Mouse (Mus musculus): Measurements from ENCODE around the gene Cbfa2t3. TPM values are rescaled to one million over a fixed set of nuclear protein-coding genes. Genes with fewer than 3 reads are reported as not detected.
A peak's percentile ranks its signal among the peaks of the same experiment; 100 is the strongest.

Cbfa2t3 gene
- total RNA-seq, 2 experiments from 2014 or later: 12.0 to 14.3 TPM

DNA sequence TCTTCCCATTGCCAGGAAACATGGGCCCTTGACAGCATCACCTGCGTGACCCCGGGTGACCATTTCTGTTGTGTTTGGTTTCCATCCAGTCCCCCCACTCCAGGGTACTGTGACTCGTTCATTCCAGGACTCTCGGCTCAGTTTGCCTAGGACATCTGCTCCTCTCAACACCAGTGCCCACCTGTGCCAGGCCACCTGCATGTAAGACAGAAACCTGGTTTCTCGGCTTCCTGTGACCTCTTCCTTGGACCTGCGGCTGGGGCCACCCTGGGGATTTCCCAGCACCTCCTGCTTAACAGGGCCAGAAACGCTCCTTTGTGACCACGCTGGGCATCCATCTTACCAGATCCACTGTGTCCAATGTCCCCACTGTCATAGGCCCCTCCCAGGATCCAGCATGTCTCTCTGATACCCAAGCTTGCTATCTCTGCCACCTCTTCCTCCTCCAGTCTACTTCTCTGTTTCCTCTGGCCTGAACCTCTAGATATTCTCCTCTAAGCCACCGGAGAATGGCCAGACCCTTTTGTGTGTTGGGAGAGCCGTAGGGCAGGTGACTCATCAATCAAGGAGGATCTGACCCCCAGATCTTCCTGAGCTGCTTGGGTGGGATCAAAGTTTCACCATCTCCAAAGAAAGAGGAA lies 19.1 kb upstream of the Cbfa2t3 start:
- DNase-seq: no peak

- DNase-seq: no peak
These were observed 17.7 kb upstream of the Cbfa2t3 start for GRCm38 (mm10) chr8:122716566-122716965.

- no peak for DNase-seq
These were observed 14.2 kb upstream of the Cbfa2t3 start for GRCm38 (mm10) chr8:122713157-122713518.

- no peak for DNase-seq
These were observed 13.7 kb upstream of the Cbfa2t3 start for GRCm38 (mm10) chr8:122712411-122713156.

DNA sequence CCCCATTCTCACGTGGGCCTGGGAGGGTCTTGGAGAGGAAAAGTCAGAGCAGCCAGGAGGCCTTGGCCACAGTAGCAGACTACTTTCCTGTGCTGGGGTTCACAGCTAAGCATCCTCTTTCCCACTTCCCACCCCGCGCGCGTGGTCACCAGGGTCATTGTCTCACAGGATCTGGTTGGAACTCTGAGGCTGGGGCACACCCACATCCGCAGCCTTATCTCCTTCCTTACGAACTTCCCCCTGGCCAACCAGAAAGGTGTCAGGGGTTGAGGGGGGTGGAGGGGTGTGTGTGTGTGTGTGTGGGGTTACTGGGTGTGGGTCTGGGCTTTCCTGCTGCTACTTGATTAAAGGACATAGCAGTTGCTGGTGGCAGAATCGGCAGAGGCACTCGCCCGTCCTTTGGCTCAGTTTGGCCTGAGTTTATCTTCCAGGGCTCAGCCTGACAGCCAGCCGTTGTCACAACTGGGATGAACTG lies 13.0 kb upstream of the Cbfa2t3 start:
- peak; percentile 44 for DNase-seq

DNA sequence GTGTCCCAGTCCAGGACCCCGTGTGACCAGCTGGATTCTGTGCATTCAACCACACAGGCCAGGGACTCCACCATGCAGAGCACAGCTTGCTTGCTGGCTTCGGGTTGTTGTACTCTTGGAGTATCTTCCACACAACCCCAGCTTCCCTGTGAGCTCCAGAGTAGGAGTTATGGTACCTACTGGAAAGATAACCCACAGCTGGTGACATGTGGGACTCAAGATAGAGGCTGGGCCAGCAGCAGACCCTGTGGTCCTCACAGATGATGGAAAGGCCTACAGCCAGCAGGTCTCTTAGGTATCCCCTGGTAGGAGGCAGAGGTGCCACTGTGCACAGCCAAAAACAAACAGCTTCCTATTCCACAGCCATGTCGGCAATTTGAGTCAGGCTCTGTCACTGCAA lies 12.6 kb upstream of the Cbfa2t3 start:
- no peak for DNase-seq

DNA sequence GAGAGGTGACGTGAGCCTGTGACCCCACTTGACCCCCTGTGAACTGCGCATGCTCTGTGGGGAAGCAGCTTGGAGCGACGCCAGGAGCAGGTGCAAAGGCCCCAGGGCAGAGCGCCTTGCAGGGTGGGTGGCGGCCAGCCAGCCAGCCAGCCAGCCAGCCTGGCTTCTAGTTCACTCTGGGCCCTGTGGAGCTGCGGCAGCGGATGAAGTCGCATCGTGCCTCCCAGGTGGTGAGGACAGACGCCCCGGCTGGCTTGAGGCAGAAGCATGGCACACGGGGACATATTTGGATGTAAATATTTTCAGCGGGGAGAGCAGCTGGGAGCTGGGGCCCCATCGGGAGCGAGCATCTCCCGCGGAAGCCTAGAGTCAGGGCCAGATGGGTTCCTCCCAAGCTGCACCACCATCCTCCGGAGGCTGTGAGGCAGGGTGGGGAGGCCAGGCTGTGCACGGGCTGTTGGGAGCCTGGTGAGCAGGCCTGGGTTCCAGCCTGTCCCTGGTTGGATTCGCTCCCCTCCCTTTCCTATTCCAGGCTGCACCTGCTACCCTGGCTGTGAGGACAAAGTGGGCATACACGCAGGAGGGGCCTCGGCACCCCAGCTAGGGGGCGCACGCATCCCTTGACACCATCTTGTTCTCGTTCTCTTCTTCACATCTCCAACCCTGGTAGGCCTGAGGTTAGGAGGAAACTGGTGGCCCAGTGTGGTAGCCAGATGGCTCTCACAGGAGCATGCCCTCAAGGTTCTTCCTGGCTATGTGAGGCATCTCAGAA lies 10.6 kb upstream of the Cbfa2t3 start:
- no peak for DNase-seq

DNA sequence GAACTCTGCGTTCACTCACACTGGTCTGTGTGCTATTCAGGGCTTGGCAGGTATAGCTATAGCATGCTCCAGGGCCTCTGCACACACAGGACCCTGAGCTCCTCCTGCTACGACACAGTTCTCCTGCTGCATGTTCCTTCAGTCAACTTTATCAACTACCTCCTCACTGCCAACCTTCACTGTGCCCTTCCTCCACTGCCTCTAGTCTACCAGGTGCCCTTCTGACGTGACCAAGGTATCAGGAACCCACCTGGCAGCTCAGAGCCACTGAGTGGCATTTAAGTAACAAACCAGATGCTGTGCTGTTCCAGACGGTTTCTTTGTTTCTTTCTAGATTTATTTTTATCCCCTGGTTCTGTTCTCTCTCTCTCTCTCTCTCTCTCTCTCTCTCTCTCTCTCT lies 8.3 kb upstream of the Cbfa2t3 start:
- no peak for DNase-seq

DNA sequence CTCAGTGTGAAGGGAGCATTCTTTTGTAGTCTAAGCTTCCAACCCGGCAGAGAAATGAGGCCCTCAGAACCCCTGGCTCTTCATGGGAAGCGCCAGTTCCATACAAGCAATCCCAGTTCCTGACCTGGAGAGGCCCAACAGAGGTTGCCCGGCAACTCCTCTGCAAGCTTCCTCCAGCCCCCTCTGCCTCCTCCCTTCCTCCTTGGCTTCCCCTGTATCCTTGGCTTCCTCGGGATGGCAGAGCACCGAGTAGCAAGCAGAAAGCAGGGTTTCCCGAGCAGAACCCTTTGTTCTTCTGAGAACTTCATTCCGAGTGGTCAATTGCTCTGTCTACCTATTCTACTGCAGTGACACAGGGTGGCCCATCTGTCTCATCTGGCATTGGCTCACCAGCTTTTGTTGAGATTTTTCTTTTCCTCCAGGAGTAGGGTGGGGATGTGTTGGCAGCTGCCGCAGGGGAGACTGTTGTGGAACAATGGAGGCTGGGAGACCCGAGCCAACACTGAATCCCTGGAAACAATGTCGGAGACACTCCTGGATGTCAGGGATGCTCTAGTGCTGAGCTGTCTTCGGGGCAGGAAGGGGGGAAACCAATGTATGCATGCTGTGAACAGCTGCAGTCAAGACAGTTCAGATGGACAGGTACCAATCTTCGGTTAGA lies 7.1 kb upstream of the Cbfa2t3 start:
- no peak for DNase-seq

DNA sequence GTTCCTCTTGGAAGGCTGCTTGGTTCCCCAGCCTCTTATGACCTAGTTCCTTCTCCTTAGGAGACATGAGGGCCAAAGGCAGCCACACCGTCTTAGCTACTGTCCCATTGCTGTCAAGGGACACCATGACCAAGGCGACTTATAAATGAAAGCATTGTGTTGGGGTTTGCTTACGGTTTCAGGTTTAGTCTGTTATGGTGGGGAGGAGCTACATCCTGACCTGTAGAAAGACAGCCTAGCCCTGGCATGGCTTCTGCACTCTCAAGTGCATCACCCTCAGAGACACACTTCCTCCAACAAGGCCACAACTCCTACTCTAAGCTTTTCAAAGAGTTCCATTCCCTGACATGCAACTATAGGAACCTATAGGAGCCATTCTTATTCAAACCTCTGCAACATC lies 5.7 kb upstream of the Cbfa2t3 start:
- DNase-seq: no peak

DNA sequence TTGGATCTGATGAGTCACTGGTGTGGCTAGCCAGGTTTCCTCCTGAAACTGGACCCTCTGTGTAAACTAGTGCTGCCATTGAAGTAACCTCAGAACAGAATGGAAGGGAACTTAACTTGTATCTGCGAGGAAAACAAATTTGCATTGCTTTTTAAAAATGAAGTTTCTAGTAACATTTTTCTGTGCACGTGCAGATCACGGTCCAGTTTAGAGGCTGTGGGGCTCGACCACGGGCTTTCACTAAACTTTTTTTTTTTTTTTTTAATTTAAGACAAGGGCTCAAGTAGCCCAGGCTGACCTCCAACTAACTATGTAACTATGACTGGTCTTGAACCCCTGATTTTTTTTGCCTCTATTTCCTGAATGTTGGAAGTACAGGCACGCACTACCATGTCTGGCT lies 4.0 kb upstream of the Cbfa2t3 start:
- DNase-seq: no peak

GRCm38 (mm10) chr8:122702301-122702941 lies 3.5 kb upstream of the Cbfa2t3 start:
- no peak for DNase-seq

DNA sequence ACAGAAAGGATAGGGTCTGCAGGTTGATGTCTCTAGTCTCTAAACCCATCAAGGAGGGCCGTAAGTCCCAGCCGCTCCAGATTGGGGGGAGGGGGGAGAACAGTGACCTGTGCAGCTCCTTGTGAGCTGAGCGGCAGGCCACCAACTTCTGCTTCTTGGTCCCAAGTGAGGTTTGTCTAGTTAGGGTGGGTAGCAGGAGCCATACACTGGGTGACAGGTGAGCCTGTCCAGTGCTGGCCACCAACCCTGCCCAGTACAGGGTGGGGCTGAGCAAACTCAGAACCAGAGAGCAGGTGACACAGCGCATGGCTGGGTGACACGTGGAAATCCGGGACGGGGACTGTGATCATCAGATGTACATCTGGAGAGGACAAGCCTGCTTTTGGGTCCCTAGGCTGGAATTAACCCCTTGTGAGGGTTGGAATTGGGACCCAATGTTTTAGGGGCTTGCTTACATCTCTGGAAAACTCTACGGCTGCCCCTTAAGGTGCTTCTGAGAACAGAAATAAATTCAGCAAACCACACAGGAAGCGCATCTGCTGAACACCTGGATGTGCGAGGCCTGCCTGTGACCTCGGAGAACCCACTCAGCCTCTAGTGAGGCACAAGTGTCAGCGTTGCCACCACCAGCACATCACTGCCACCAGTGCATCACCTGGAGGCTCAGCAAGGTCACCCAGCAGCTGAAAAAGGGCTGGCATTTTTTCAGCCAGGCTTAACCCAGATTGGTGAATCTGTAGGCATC lies 2.7 kb upstream of the Cbfa2t3 start:
- DNase-seq: no peak

DNA sequence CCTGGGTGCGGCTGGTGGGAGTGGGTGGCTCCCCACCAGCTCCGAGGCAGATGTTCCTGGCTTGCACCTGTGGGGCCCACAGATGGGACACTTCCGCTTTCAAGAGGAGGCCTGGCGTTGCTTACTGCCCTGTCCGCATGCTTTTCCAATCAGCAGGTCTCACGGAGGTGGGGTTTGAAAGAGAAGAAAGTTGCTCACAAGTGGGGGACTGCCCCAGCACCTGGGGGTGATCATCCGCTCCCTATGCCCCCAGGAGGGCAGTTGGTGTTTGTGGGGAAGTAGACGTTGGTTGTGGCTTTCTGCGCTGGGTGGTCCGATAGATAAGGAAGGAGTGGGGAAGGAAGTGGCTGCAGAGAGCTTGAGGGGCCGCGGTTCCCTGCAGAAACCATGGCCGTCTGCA lies 1.7 kb upstream of the Cbfa2t3 start:
- DNase-seq: no peak

DNA sequence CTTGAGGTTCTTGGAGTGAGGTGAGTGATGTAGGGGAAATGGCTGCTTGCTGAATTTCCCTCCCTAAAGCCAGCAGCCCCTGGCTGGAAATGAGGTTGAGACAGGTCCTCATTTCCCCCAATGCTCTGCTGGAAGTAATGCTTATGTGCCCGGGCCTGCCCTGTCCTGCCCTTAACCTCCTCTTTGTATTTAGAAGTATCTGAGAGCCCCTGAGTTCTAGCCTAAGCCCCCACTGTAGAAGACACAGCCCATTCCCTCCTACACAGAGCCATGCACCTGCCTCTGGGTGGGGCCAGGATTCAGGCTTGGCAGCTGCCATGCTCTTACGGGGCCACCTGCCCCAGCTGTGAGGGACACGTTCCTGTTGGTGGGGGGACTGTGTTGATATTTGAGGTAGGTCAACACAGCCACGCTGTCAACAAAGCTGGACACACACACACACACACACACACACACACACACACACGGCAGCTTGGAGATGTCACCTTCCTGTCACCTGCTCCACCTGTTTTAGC lies 598 bp downstream of the Cbfa2t3 start:
- no peak for DNase-seq

DNA sequence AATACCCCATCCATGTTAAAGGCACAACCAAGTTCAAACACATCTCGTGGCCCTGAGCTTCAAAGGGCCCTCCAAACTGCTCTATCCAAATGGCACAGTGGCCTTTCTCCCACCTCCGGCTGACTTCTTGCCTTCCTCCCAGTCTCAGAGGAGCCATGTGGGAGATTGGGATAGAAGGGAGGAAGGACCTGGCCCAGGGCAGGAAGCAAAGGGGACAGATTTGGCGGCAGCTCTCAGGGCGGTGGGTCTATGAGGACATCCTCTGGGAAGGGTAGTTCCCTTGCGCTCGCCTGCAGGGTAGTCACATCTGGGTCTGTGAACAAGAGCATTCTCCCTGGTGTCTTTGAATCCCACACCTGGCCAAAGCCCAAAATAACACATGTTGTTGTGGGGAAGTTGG lies 1.3 kb downstream of the Cbfa2t3 start:
- no peak for DNase-seq

DNA sequence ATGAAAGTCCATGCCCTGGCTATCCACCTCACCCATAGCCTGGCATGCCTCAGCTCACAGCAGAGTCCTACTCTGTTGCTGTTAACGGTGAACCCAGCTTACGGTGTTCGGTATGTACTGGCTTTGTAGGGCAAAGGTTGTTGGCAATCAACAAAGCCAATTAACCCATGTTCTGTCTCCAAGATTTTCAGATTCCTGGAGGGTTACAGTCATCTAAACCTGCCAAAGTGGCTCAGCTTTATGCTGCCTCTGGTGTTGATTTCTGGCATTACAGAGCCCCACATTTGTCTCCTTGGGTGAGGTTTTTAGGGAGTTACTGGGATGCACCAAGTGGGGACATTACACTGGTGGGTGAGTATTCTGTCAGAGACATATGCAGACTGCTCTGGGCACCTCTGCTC lies 1.7 kb downstream of the Cbfa2t3 start:
- peak; percentile 66 for DNase-seq

GRCm38 (mm10) chr8:122695438-122696042 lies 3.4 kb downstream of the Cbfa2t3 start:
- DNase-seq: peak; percentile 43

- no peak for DNase-seq
These were observed 6.8 kb downstream of the Cbfa2t3 start for GRCm38 (mm10) chr8:122692152-122692551.

GRCm38 (mm10) chr8:122691018-122691417 lies 7.9 kb downstream of the Cbfa2t3 start:
- DNase-seq: peak; percentile 81

- no peak for DNase-seq
These were observed 9.6 kb downstream of the Cbfa2t3 start for GRCm38 (mm10) chr8:122689315-122689714.

All from adrenal gland, postnatal 10 days (tissue).